Mouse (Mus musculus): ENCODE measurements around the gene Cdv3. TPM values are rescaled to one million over a fixed set of nuclear protein-coding genes. Genes with fewer than 3 reads are reported as not detected.

The Cdv3 gene
- polyA plus RNA-seq, 1 experiment from 2014 or later: 184 TPM

DNA sequence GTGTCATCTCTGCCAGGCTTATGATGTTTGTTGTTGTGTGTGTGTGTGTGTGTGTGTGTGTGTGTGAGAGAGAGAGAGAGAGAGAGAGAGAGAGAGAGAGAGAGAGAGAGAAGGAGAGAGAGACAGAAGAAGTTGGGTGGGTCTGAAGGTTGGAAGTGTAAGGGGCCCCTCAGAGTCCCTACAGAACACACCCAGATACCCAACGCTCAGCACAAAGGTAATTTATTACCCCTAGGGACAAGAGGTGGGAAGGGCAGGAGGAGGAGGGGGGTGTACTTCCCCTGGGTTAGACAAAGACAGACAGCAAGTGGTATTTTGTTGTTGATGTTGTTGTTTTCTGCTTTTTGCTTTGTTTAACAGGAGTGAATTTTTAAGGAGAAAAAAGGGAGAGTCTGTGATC, 20.0 kb upstream of the Cdv3 start:
- 34% methylated on average over 1 of the region's 1 CpGs for WGBS
- H3K27me3 ChIP-seq (replicated peaks; ENCODE audit: low read depth, poor library complexity, severe bottlenecking): no peaks in the 10 kb centered on the region

DNA sequence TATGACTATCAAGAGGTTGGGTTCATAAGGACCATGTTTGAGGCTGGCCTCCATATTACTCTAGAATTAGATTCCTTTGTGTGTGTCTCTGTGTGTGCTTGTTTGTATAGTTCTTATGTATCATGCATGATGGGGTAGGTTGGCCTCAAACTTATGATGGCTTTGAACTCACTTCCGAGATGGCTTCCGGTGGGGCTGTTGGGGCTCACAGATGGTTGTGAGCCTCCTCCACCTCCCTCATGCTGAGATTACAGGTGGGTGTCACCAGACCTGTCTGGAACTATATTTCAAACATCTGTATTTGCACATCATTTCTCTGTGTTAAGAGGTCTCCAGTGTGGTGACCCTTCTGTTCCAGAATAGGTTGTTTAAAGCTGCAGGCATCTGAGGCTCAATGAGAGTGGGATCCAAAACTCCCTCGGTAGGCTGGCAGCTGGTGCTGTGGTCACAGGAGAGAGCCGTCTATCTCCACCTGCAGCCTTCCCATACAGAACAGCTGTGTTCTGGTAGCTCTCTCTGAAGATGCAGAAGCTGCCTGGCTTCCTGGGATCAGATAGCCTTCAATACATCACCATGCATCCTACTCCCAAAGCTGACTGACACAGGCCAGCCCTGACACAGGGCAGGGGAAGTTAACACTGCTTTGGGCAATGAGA, 18.6 kb upstream of the Cdv3 start:
- no peak overlapping the region for H3K4me3 ChIP-seq
- DNase-seq (ENCODE audit: low spot score): no peak
- 86% methylated on average over 4 of the region's 4 CpGs for WGBS
- no peak overlapping the region for H3K27ac ChIP-seq (replicated peaks)
- no peaks in the 10 kb centered on the region for H3K27me3 ChIP-seq (replicated peaks; ENCODE audit: low read depth, poor library complexity, severe bottlenecking)
- no peaks in the 10 kb centered on the region for H3K36me3 ChIP-seq (replicated peaks)
- no peaks in the 10 kb centered on the region for H3K9me3 ChIP-seq
- H3K4me1 ChIP-seq: peaks cover 38% of the 10 kb centered on the region

More for the DNA sequence above, 20.0 kb upstream of the Cdv3 start:
- peaks cover 38% of the 10 kb centered on the region for H3K4me1 ChIP-seq
- no peak for DNase-seq (ENCODE audit: low spot score)
- H3K27ac ChIP-seq (replicated peaks): peak overlapping the region; percentile 2; the same call in 1 of the 2 replicates
- H3K9me3 ChIP-seq: no peaks in the 10 kb centered on the region
- H3K4me3 ChIP-seq: no peak overlapping the region
- no peaks in the 10 kb centered on the region for H3K36me3 ChIP-seq (replicated peaks)

DNA sequence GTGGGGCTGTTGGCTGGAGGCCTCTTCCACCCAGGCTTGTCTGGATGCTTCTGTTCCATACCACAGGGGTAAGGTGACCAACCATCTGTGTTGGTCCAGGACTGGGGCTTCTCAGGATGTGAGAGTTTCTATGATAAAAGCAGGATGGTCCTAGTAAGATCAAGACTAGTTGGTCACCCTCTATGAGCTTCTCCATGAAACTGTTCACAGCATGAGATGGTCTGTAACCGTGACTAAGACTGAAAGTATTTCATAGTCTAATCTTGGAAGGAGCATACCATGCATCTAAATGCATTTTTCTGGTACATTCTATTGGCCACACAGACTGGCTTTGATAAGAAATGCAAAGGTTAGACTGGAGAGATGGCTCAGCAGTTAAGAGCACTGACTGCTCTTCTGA, 17.9 kb upstream of the Cdv3 start:
- no peaks in the 10 kb centered on the region for H3K36me3 ChIP-seq (replicated peaks)
- H3K4me3 ChIP-seq: no peak overlapping the region
- no peaks in the 10 kb centered on the region for H3K27me3 ChIP-seq (replicated peaks; ENCODE audit: low read depth, poor library complexity, severe bottlenecking)
- no peak overlapping the region for H3K27ac ChIP-seq (replicated peaks)
- no peaks in the 10 kb centered on the region for H3K9me3 ChIP-seq
- peaks cover 38% of the 10 kb centered on the region for H3K4me1 ChIP-seq
- no peak for DNase-seq (ENCODE audit: low spot score)
- 97% methylated on average over 1 of the region's 1 CpGs for WGBS

DNA sequence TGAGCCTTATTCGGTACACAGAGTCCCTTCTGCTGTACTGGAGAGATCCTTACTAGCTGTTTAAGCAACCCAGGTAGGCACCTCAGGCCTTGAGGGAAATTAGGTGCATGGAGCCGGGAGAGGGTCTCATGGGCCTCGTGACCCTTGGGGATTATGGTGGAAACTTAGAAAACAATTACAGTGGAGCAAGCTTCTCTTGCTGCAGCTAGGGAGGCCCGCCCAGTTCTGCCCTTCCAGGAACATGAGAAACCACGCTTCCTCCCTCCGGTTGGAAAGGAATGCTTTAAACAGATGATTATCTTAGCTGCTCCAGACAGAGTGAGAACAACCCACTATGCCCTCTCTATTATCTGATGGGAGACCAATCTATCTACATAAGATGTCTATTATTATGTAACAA, 17.3 kb upstream of the Cdv3 start:
- Histone ChIP-seq H3K9me3 (no peaks in the 10 kb centered on the region), H3K36me3 (replicated peaks) (no peaks in the 10 kb centered on the region), H3K27me3 (replicated peaks; ENCODE audit: low read depth, poor library complexity, severe bottlenecking) (no peaks in the 10 kb centered on the region), H3K27ac (replicated peaks) (0 out of 2 replicates have a peak overlapping the region, but pooled peaks have one; percentile 40), H3K4me1 (peaks cover 38% of the 10 kb centered on the region), H3K4me3 (no peak overlapping the region)
- WGBS: 61% methylated on average over 6 of the region's 6 CpGs
- no peak for DNase-seq (ENCODE audit: low spot score)

DNA sequence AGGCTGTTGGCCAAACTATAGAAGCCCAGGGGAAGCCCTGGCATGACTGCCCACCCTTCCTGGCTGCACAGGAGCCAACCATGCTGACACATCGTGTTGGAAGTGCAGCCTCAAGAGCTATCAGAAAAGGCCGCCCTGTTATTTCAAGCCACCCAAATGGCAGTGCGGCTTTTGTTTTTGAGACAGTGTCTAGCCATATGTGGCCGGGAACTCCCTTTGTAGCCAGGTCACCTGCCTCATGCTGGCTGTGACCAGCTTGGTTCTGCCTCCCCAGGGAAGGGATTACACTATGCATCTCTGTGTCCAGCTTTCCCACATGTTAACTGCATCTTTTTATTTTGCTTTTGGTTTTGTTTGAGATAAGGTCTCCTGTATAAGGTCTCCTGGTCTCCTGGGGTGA, 14.9 kb upstream of the Cdv3 start:
- Histone ChIP-seq H3K36me3 (replicated peaks) (no peaks in the 10 kb centered on the region), H3K27me3 (replicated peaks; ENCODE audit: low read depth, poor library complexity, severe bottlenecking) (no peaks in the 10 kb centered on the region), H3K27ac (replicated peaks) (no peak overlapping the region), H3K9me3 (no peaks in the 10 kb centered on the region), H3K4me3 (no peak overlapping the region), H3K4me1 (peaks cover 21% of the 10 kb centered on the region)
- DNase-seq (ENCODE audit: low spot score): no peak
- 85% methylated on average over 4 of the region's 4 CpGs for WGBS

DNA sequence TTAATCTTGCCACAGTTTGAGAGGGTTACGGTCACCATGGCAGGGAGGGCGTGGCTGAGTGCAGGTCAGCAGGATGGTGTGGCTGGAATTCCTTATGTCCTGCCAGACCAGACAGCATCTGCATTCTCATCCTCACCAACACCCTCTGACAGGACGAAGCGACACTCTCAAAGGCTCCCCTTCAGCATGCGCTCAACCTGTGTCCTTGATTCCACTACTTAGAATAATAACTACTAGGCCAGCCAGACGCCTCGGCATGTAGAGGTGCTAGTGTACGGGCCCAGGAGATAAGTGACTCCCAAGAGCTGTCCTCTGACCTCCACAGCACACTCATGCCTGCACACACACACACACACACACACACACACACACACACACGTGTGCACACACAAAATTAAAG, 13.6 kb upstream of the Cdv3 start:
- 70% methylated on average over 9 of the region's 9 CpGs for WGBS
- H3K27ac ChIP-seq (replicated peaks): no peak overlapping the region
- H3K9me3 ChIP-seq: no peaks in the 10 kb centered on the region
- DNase-seq (ENCODE audit: low spot score): no peak
- H3K36me3 ChIP-seq (replicated peaks): no peaks in the 10 kb centered on the region
- no peaks in the 10 kb centered on the region for H3K27me3 ChIP-seq (replicated peaks; ENCODE audit: low read depth, poor library complexity, severe bottlenecking)
- H3K4me1 ChIP-seq: peaks cover 18% of the 10 kb centered on the region
- no peak overlapping the region for H3K4me3 ChIP-seq

DNA sequence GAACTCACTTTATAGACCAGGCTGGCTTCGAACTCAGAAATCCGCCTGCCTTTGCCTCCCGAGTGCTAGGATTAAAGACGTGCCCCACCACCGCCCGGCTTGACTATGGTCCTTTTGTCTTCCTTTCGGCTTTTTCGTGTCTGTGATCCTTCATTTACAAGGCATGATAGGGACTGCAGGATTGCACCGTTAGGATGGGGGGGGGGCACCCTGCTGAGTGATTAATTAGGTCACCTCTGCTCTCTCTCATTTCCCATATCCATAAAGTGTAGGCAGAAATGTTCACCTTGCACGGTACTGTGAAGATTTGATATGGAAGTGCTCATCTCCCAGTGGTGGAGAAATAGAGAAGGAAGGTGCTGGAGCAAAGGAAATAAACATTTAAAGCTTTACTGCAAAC, 13.0 kb upstream of the Cdv3 start:
- Histone ChIP-seq H3K27ac (replicated peaks) (no peak overlapping the region), H3K27me3 (replicated peaks; ENCODE audit: low read depth, poor library complexity, severe bottlenecking) (no peaks in the 10 kb centered on the region), H3K36me3 (replicated peaks) (no peaks in the 10 kb centered on the region), H3K4me1 (peaks cover 18% of the 10 kb centered on the region), H3K9me3 (no peaks in the 10 kb centered on the region), H3K4me3 (no peak overlapping the region)
- DNase-seq (ENCODE audit: low spot score): no peak
- WGBS: 68% methylated on average over 10 of the region's 10 CpGs

DNA sequence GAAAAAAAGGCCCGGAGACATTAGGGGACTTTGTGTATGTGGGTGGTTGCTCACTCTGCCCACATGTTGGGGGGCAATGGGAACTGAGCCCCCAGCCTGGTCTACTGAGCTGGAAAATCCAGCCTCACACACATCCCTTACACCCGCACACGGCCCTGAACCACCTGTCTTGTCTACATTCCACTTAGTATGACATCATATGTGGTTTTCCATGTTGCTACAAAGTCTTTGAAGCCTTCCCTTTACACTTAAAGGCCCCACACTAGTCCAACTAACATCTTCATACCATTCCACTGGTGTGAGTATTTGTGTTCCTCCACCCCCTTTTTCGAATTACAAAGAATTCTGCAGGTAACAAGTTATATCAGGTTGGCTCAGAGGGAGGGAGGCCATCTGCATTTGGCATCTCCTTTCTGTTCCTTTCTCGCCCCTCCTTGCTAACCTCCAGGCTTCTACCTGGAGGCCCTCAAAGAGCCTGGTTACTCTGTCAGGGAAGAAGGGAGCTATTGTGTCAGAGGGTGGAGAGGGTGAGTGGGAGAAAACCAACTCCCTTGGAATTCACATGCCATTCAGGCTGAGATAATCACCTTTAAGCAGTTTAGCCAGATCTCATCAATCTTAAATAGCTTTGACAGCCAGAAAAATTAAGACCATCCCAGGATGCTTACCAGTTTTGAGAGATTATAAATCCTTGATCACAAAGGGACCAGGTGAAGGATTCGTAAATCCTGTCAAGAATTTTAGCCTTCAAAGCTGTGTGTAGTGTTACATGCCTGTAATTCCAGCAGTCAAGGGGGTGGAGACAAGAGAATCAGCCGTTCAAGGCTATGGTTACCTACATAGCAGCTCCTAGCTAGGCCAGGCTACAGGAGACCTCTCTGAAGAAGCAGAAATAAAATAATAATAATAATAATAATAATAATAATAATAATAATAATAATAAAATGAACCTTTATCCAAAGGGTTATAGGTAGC, 11.0 kb upstream of the Cdv3 start:
- 71% methylated on average over 7 of the region's 7 CpGs for WGBS
- H3K27me3 ChIP-seq (replicated peaks; ENCODE audit: low read depth, poor library complexity, severe bottlenecking): no peaks in the 10 kb centered on the region

DNA sequence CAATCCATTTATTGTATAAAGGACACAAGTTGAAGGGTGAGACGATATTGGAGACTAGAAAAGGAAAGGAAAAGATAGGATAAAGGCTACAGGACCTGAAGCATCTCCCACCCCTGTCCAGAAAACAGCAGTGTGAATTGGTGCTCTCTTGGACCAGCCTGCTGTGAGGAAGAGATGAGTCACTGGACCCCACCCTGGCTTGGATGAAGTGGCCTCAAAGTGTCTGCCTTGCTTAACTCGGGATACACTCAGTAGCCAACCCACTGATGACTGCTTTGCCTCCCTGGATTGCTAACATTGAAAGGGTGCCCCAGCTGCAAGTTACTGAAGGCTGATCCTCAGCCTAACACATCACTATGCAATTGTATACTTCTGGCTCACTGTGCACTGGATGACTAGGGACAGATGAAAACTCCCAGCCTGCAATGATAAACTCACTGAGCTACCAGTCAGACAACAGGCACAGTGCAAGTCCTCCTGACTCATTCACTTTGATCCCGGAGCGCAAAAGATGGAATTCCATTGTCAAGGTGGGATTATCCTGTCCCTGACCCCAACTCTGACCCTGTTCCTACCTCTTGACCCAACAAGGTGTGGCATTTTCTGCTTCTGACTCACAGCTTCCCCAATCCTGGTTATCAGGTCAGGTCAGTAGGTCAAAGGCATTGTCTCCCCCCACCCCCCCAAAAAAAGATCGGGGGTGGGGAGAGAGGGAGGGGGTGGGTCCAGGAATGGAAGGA, 6.8 kb upstream of the Cdv3 start:
- no peak for DNase-seq (ENCODE audit: low spot score)
- WGBS: 76% methylated on average over 5 of the region's 5 CpGs
- H3K9me3 ChIP-seq: no peaks in the 10 kb centered on the region
- peaks cover 15% of the 10 kb centered on the region; the same call in 1 of the 2 replicates for H3K36me3 ChIP-seq (replicated peaks)
- H3K27me3 ChIP-seq (replicated peaks; ENCODE audit: low read depth, poor library complexity, severe bottlenecking): no peaks in the 10 kb centered on the region
- no peak overlapping the region for H3K27ac ChIP-seq (replicated peaks)
- H3K4me3 ChIP-seq: no peak overlapping the region
- peaks cover 17% of the 10 kb centered on the region for H3K4me1 ChIP-seq

More for the DNA sequence above, 11.0 kb upstream of the Cdv3 start:
- no peak for DNase-seq (ENCODE audit: low spot score)
- H3K9me3 ChIP-seq: no peaks in the 10 kb centered on the region
- H3K36me3 ChIP-seq (replicated peaks): no peaks in the 10 kb centered on the region
- peak overlapping the region; percentile 24; the same call in 1 of the 2 replicates for H3K27ac ChIP-seq (replicated peaks)
- no peak overlapping the region for H3K4me3 ChIP-seq
- H3K4me1 ChIP-seq: peaks cover 12% of the 10 kb centered on the region; the same call in 1 of the 2 replicates

DNA sequence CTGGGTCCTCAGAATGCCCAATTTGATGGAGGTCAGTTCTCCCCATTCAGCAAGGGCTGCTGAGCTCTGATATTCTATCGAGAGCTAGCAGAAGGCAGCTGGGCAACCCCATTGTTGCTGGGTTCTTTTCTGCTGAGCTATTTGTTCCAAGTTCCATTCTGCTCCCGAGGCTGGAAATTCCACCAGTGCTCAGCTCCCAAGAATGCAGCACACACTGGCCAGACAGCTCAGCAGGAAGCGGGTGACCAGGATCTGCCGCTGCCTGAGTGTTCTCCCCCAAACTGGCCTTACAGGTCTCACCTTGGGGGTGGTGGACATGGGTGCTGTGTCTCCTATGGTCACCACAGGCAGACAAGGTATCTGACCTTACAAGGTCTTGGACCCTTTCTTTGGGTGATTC, 4.3 kb upstream of the Cdv3 start:
- WGBS: 82% methylated on average over 4 of the region's 4 CpGs
- H3K27ac ChIP-seq (replicated peaks): no peak overlapping the region
- H3K4me3 ChIP-seq: no peak overlapping the region
- peaks cover 15% of the 10 kb centered on the region; the same call in 1 of the 2 replicates for H3K36me3 ChIP-seq (replicated peaks)
- H3K4me1 ChIP-seq: peaks cover 22% of the 10 kb centered on the region
- DNase-seq (ENCODE audit: low spot score): no peak
- no peaks in the 10 kb centered on the region for H3K27me3 ChIP-seq (replicated peaks; ENCODE audit: low read depth, poor library complexity, severe bottlenecking)
- no peaks in the 10 kb centered on the region for H3K9me3 ChIP-seq

DNA sequence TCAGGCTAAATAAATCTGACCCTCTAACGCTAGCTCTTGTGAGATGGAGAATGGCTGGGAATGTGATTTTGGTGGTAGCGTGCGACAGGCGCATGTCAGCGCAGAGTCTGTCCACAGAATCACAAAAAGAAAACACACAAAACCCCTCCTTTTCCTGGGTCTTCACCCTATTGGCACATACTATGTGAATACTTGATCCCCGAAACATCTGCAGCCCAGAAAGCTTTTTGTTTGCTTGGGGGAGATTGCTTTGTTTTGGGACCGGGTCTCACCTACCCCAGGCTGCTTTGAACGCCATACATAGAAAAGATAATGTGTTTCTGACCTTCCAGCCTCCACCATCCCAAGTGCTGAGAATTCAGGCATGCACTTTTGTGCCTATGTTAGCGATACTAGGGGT, 716 bp upstream of the Cdv3 start:
- DNase-seq (ENCODE audit: low spot score): no peak
- Histone ChIP-seq H3K4me3 (peak overlapping the region; percentile 93), H3K27ac (replicated peaks) (peak overlapping the region; percentile 98), H3K36me3 (replicated peaks) (peaks cover 36% of the 10 kb centered on the region), H3K4me1 (peaks cover 35% of the 10 kb centered on the region), H3K27me3 (replicated peaks; ENCODE audit: low read depth, poor library complexity, severe bottlenecking) (no peaks in the 10 kb centered on the region), H3K9me3 (no peaks in the 10 kb centered on the region)
- WGBS: 55% methylated on average over 9 of the region's 9 CpGs

DNA sequence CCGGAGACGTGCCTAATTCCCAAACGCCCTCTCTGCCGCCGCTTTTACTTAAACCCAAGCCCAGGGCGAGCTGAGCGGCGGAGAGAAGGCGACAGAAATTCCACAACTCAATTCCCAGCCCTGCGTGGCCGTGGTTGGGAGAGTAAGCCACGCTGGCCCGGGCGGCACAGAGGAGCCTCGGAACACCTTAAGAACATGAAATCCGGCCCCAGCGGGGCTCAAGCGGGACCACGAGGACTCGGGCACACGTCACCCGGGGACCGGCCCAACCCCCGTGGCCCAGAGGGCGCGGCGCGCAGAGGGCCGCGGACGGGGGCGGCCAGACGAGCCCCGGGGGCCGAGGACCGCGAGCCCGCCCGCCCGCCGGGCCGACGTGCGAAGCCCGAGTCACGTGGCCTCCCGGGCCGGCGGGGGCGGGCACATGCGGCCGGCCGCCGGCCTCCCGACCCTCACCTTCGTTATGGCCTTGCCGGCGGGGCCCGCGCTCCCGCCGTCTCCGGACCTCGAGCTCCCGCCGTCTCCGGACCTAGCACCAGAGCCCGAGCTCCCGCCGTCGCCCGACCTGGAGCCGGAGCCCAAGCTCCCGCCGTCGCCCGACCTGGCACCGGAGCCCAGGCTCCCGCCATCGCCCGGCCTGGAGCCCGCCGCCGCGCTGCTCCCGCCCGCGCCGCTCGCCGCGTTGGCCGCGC, 895 bp downstream of the Cdv3 start:
- Histone ChIP-seq H3K9me3 (no peaks in the 10 kb centered on the region), H3K4me1 (peaks cover 34% of the 10 kb centered on the region), H3K36me3 (replicated peaks) (peaks cover 49% of the 10 kb centered on the region), H3K4me3 (peak overlapping the region; percentile 93), H3K27me3 (replicated peaks; ENCODE audit: low read depth, poor library complexity, severe bottlenecking) (no peaks in the 10 kb centered on the region), H3K27ac (replicated peaks) (peak overlapping the region; percentile 98)
- 2% methylated on average over 94 of the region's 94 CpGs for WGBS
- peak; percentile 76 for DNase-seq (ENCODE audit: low spot score)
